Mouse (Mus musculus): ENCODE results near the gene Fam43b.
"Not testable (repeated sequence)": the region's sequence is repeated elsewhere in the genome, so short reads cannot be mapped to it uniquely, and the experiment has no call there.

- TF ChIP-seq POLR2A (IDR thresholded peaks at IDR 0.05; ENCODE audit: low read depth, low read length); CTCF (conservative IDR thresholded peaks at IDR 0.05; ENCODE audit: insufficient read depth, insufficient read length, low read depth, low read length): not testable (repeated sequence)
These were observed 29.3 kb upstream of the Fam43b start for GRCm38 (mm10) chr4:138425604-138426003.
